ENCODE assay signal across 12 mouse cellular contexts in the genomic region with DNA sequence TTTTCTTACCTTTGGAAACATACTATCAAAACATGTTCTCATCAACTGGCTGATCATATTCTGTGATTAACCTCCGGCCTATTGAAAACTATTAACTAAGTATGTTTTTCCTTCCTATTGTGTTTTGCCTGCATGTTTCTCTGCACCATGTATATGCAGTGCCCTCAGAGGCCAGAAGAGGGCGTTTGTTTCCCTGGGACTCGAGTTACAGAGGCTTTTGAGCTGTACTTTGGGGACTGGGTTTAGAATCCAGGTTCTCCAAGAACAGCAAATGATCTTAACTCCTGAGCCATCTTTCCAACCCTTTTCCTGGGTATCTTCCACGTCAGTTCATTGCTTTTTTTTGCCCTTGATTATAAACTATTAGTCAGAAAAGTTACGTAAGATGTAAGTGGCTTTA. TPM values are rescaled to one million over a fixed set of nuclear protein-coding genes. Genes with fewer than 3 reads are reported as not detected.
A peak's percentile ranks its signal among the peaks of the same experiment; 100 is the strongest.
DNase-seq lines count a peak whose midpoint lies in the region; ATAC-seq and TF ChIP-seq lines count a peak whose summit lies in the region.
"Had no signal": no experiment of that assay in that cellular context is flagged by ENCODE, and none has a peak within 500 bp of the region (broad histone marks: within the 10 kb centered on the region; RNA-seq: fewer than 3 reads in every experiment).

No protein-coding gene starts in this region.

- peak; percentile 1 for DNase-seq in hindbrain, postnatal 0 days (ENCODE audit: low spot score)
- DNase-seq in midbrain, postnatal 0 days (ENCODE audit: low spot score), result no peak
- DNase-seq in ZHBTc4 (ENCODE audit: low read depth, low spot score), result peak; percentile 59
- DNase-seq in stomach, postnatal 0 days (ENCODE audit: low spot score), result no peak
- no peak for DNase-seq in gastrocnemius, postnatal 10 days
- DNase-seq in heart, postnatal 4 days, result no peak

- no peak for TF ChIP-seq EP300 in stomach, postnatal 0 days (optimal IDR thresholded peaks at IDR 0.05)

- no peaks in the 10 kb centered on the region for H3K9me3 ChIP-seq in hindbrain, postnatal 0 days (ENCODE audit: low read length)
- H3K9me3 ChIP-seq in hindbrain, embryonic 16.5 days (ENCODE audit: control insufficient read depth, low read length), result no peaks in the 10 kb centered on the region
- H3K9me3 ChIP-seq in midbrain, postnatal 0 days (ENCODE audit: low read length), result no peaks in the 10 kb centered on the region
- H3K9me3 ChIP-seq in midbrain, embryonic 16.5 days (replicated peaks; ENCODE audit: control insufficient read depth, low read length, poor library complexity, severe bottlenecking), result no peaks in the 10 kb centered on the region
- no peaks in the 10 kb centered on the region for H3K9me3 ChIP-seq in stomach, postnatal 0 days (ENCODE audit: control insufficient read depth, low read length)
- H3K9me3 ChIP-seq: heart, embryonic 10.5 days had no signal

- H3K4me3 ChIP-seq in hindbrain, postnatal 0 days (ENCODE audit: low read length), result no peak overlapping the region
- H3K4me3 ChIP-seq in hindbrain, embryonic 16.5 days (ENCODE audit: low read length), result no peak overlapping the region
- no peak overlapping the region for H3K4me3 ChIP-seq in midbrain, postnatal 0 days (ENCODE audit: low read depth, low read length)
- H3K4me3 ChIP-seq in midbrain, embryonic 16.5 days (ENCODE audit: low read depth, low read length), result no peak overlapping the region
- no peak overlapping the region for H3K4me3 ChIP-seq in stomach, postnatal 0 days (ENCODE audit: low read depth, low read length)
- H3K4me3 ChIP-seq: heart, embryonic 10.5 days had no signal

- no peaks in the 10 kb centered on the region for H3K4me1 ChIP-seq in hindbrain, postnatal 0 days (ENCODE audit: insufficient read depth, low read length)
- no peaks in the 10 kb centered on the region for H3K4me1 ChIP-seq in hindbrain, embryonic 16.5 days (ENCODE audit: control insufficient read depth, insufficient read depth, low read depth, low read length)
- H3K4me1 ChIP-seq in midbrain, postnatal 0 days (ENCODE audit: insufficient read depth, low read length), result no peaks in the 10 kb centered on the region
- no peaks in the 10 kb centered on the region for H3K4me1 ChIP-seq in midbrain, embryonic 16.5 days (ENCODE audit: control insufficient read depth, insufficient read depth, low read length)
- H3K4me1 ChIP-seq in stomach, postnatal 0 days (replicated peaks; ENCODE audit: control insufficient read depth, insufficient read depth), result no peaks in the 10 kb centered on the region
- H3K4me1 ChIP-seq: heart, embryonic 10.5 days had no signal

- H3K9ac ChIP-seq in hindbrain, postnatal 0 days (replicated peaks; ENCODE audit: low read length), result no peak overlapping the region
- no peak overlapping the region for H3K9ac ChIP-seq in hindbrain, embryonic 16.5 days (ENCODE audit: low read depth, low read length)
- no peak overlapping the region for H3K9ac ChIP-seq in midbrain, postnatal 0 days (replicated peaks; ENCODE audit: low read length, poor library complexity, severe bottlenecking)
- no peak overlapping the region for H3K9ac ChIP-seq in midbrain, embryonic 16.5 days (ENCODE audit: low read depth, low read length)
- H3K9ac ChIP-seq in stomach, postnatal 0 days (ENCODE audit: low read length), result no peak overlapping the region
- H3K9ac ChIP-seq: hindbrain, embryonic 14.5 days had no signal

- H3K27ac ChIP-seq in hindbrain, postnatal 0 days, result no peak overlapping the region
- H3K27ac ChIP-seq in hindbrain, embryonic 16.5 days (ENCODE audit: low read depth, low read length), result no peak overlapping the region
- H3K27ac ChIP-seq in midbrain, postnatal 0 days (ENCODE audit: low read depth, low read length), result no peak overlapping the region
- no peak overlapping the region for H3K27ac ChIP-seq in midbrain, embryonic 16.5 days (ENCODE audit: low read length)
- no peak overlapping the region for H3K27ac ChIP-seq in stomach, postnatal 0 days (replicated peaks)
- H3K27ac ChIP-seq: heart, embryonic 10.5 days; hindbrain, embryonic 14.5 days had no signal

- no peak overlapping the region for H3K4me2 ChIP-seq in hindbrain, postnatal 0 days (ENCODE audit: low read depth, low read length)
- no peak overlapping the region for H3K4me2 ChIP-seq in hindbrain, embryonic 16.5 days (ENCODE audit: low read length)
- no peak overlapping the region for H3K4me2 ChIP-seq in midbrain, postnatal 0 days (ENCODE audit: low read depth, low read length, poor library complexity, severe bottlenecking)
- no peak overlapping the region for H3K4me2 ChIP-seq in midbrain, embryonic 16.5 days (ENCODE audit: low read length)
- no peak overlapping the region for H3K4me2 ChIP-seq in stomach, postnatal 0 days (replicated peaks; ENCODE audit: low read depth)
- H3K4me2 ChIP-seq: hindbrain, embryonic 14.5 days had no signal

- no peaks in the 10 kb centered on the region; the same call in 1 of the 2 replicates for H3K36me3 ChIP-seq in hindbrain, postnatal 0 days (ENCODE audit: insufficient read depth, low read length)
- peaks cover 9% of the 10 kb centered on the region for H3K36me3 ChIP-seq in hindbrain, embryonic 16.5 days (ENCODE audit: control insufficient read depth, insufficient read depth, low read length)
- H3K36me3 ChIP-seq in midbrain, postnatal 0 days (ENCODE audit: insufficient read depth, low read length), result peaks cover 10% of the 10 kb centered on the region
- H3K36me3 ChIP-seq in midbrain, embryonic 16.5 days (ENCODE audit: control insufficient read depth, insufficient read depth, low read length), result no peaks in the 10 kb centered on the region
- no peaks in the 10 kb centered on the region for H3K36me3 ChIP-seq in stomach, postnatal 0 days (ENCODE audit: control insufficient read depth, insufficient read depth, low read length)

- no peak for ATAC-seq in hindbrain, postnatal 0 days
- ATAC-seq in hindbrain, embryonic 16.5 days, result no peak
- ATAC-seq in midbrain, postnatal 0 days (ENCODE audit: low FRiP score), result no peak
- ATAC-seq in midbrain, embryonic 16.5 days, result no peak
- no peak for ATAC-seq in stomach, postnatal 0 days (ENCODE audit: low FRiP score, low TSS enrichment)

- H3K27me3 ChIP-seq in hindbrain, postnatal 0 days (ENCODE audit: insufficient read depth, low read length), result no peaks in the 10 kb centered on the region
- H3K27me3 ChIP-seq in hindbrain, embryonic 16.5 days (replicated peaks; ENCODE audit: control insufficient read depth, insufficient read depth, low read length), result no peaks in the 10 kb centered on the region
- no peaks in the 10 kb centered on the region for H3K27me3 ChIP-seq in midbrain, postnatal 0 days (ENCODE audit: insufficient read depth, low read length)
- H3K27me3 ChIP-seq in midbrain, embryonic 16.5 days (ENCODE audit: control insufficient read depth, insufficient read depth, low read depth, low read length), result no peaks in the 10 kb centered on the region
- no peaks in the 10 kb centered on the region for H3K27me3 ChIP-seq in stomach, postnatal 0 days (ENCODE audit: control insufficient read depth, insufficient read depth, low read length)

- 66% methylated on average over 5 of the region's 5 CpGs for WGBS in hindbrain, postnatal 0 days
- WGBS in hindbrain, embryonic 16.5 days, result 68% methylated on average over 5 of the region's 5 CpGs
- 69% methylated on average over 5 of the region's 5 CpGs for WGBS in midbrain, postnatal 0 days
- 63% methylated on average over 5 of the region's 5 CpGs for WGBS in midbrain, embryonic 16.5 days
- 58% methylated on average over 5 of the region's 5 CpGs for WGBS in stomach, postnatal 0 days

- TF ChIP-seq CTCF in hindbrain, postnatal 0 days (IDR thresholded peaks at IDR 0.05; ENCODE audit: low read depth), result peak; percentile 48
- peak; percentile 54 for TF ChIP-seq CTCF in midbrain, postnatal 0 days (IDR thresholded peaks at IDR 0.05)
- peak; percentile 58 for TF ChIP-seq CTCF in stomach, postnatal 0 days (IDR thresholded peaks at IDR 0.05; ENCODE audit: low read depth)

RNA-seq across cellular contexts. Expression of a gene that starts 10.4 kb away (rescaled TPM):
- 246 and 254 TPM in 2 replicates for total RNA-seq in hindbrain, postnatal 0 days (2014; rRNA removed)
- polyA plus RNA-seq in hindbrain, postnatal 0 days (2015; fragmentation: Nextera tagmentation; extraction: Ambion mirVana), result 302 and 312 TPM in 2 replicates
- 297 and 306 TPM in 2 replicates for polyA plus RNA-seq in hindbrain, embryonic 16.5 days (2015; fragmentation: Nextera tagmentation; extraction: Ambion mirVana)
- 201 and 259 TPM in 2 replicates for total RNA-seq in midbrain, postnatal 0 days (2014; rRNA removed)
- polyA plus RNA-seq in midbrain, postnatal 0 days (2015; fragmentation: Nextera tagmentation; extraction: Ambion mirVana), result 253 and 272 TPM in 2 replicates
- polyA plus RNA-seq in midbrain, embryonic 16.5 days (2015; fragmentation: Nextera tagmentation; extraction: Ambion mirVana), result 252 and 278 TPM in 2 replicates
- 143 and 166 TPM in 2 replicates for polyA plus RNA-seq in stomach, postnatal 0 days (2015; fragmentation: Nextera tagmentation; extraction: Ambion mirVana)
- total RNA-seq in gastrocnemius, postnatal 10 days (2021), result 1,000 to 10,000 TPM; 1,018 to 1,356 TPM
- 100 to 1,000 TPM; 670 to 689 TPM for total RNA-seq in heart, postnatal 4 days (2021)

RNA-seq across cellular contexts. Expression of a gene that starts 23.6 kb away (rescaled TPM):
- total RNA-seq in hindbrain, postnatal 0 days (2014; rRNA removed), result 16.3 and 20.9 TPM in 2 replicates
- 24.1 and 24.4 TPM in 2 replicates for polyA plus RNA-seq in hindbrain, postnatal 0 days (2015; fragmentation: Nextera tagmentation; extraction: Ambion mirVana)
- 20.9 and 22.0 TPM in 2 replicates for polyA plus RNA-seq in hindbrain, embryonic 16.5 days (2015; fragmentation: Nextera tagmentation; extraction: Ambion mirVana)
- 17.5 and 23.2 TPM in 2 replicates for total RNA-seq in midbrain, postnatal 0 days (2014; rRNA removed)
- 23.1 and 24.5 TPM in 2 replicates for polyA plus RNA-seq in midbrain, postnatal 0 days (2015; fragmentation: Nextera tagmentation; extraction: Ambion mirVana)
- 19.2 and 20.0 TPM in 2 replicates for polyA plus RNA-seq in midbrain, embryonic 16.5 days (2015; fragmentation: Nextera tagmentation; extraction: Ambion mirVana)
- polyA plus RNA-seq in stomach, postnatal 0 days (2015; fragmentation: Nextera tagmentation; extraction: Ambion mirVana), result 9.5 and 10.2 TPM in 2 replicates
- 1 to 10 TPM; 8.7 to 9.5 TPM for total RNA-seq in gastrocnemius, postnatal 10 days (2021)
- total RNA-seq in heart, postnatal 4 days (2021), result 10 to 100 TPM; 15.1 to 18.3 TPM

RNA-seq across cellular contexts. Expression of a gene that starts 54.3 kb away (rescaled TPM):
- total RNA-seq in hindbrain, postnatal 0 days (2014; rRNA removed), result 0.22 and 0.78 TPM in 2 replicates
- 0.38 and 0.50 TPM in 2 replicates for polyA plus RNA-seq in hindbrain, postnatal 0 days (2015; fragmentation: Nextera tagmentation; extraction: Ambion mirVana)
- 0.21 and 0.51 TPM in 2 replicates for polyA plus RNA-seq in hindbrain, embryonic 16.5 days (2015; fragmentation: Nextera tagmentation; extraction: Ambion mirVana)
- total RNA-seq in midbrain, postnatal 0 days (2014; rRNA removed), result 0.71 and 1.0 TPM in 2 replicates
- 0.33 and 0.35 TPM in 2 replicates for polyA plus RNA-seq in midbrain, postnatal 0 days (2015; fragmentation: Nextera tagmentation; extraction: Ambion mirVana)
- polyA plus RNA-seq in midbrain, embryonic 16.5 days (2015; fragmentation: Nextera tagmentation; extraction: Ambion mirVana), result 0.19 and 0.24 TPM in 2 replicates
- polyA plus RNA-seq in stomach, postnatal 0 days (2015; fragmentation: Nextera tagmentation; extraction: Ambion mirVana), result 0.54 and 0.78 TPM in 2 replicates
- under 1 TPM; 0.70 to 0.82 TPM for total RNA-seq in gastrocnemius, postnatal 10 days (2021)
- total RNA-seq in heart, postnatal 4 days (2021), result under 1 TPM; 0.70 to 0.91 TPM

RNA-seq across cellular contexts. Expression of a gene that starts 57.9 kb away (rescaled TPM):
- total RNA-seq in hindbrain, postnatal 0 days (2014; rRNA removed), result not detected in 2 replicates
- polyA plus RNA-seq in hindbrain, postnatal 0 days (2015; fragmentation: Nextera tagmentation; extraction: Ambion mirVana), result not detected in 2 replicates
- polyA plus RNA-seq in hindbrain, embryonic 16.5 days (2015; fragmentation: Nextera tagmentation; extraction: Ambion mirVana), result not detected in 2 replicates
- total RNA-seq in midbrain, postnatal 0 days (2014; rRNA removed), result not detected in 2 replicates
- not detected in 2 replicates for polyA plus RNA-seq in midbrain, postnatal 0 days (2015; fragmentation: Nextera tagmentation; extraction: Ambion mirVana)
- polyA plus RNA-seq in midbrain, embryonic 16.5 days (2015; fragmentation: Nextera tagmentation; extraction: Ambion mirVana), result not detected in 2 replicates
- not detected in 2 replicates for polyA plus RNA-seq in stomach, postnatal 0 days (2015; fragmentation: Nextera tagmentation; extraction: Ambion mirVana)
- 1 to 10 TPM in 1 of 2 experiments, not detected in 1; 1.4 TPM for total RNA-seq in gastrocnemius, postnatal 10 days (2021)
- total RNA-seq in heart, postnatal 4 days (2021), result not detected
- total RNA-seq: left cerebral cortex, postnatal 36 days had no signal
- polyA plus RNA-seq: heart, embryonic 10.5 days; hindbrain, embryonic 14.5 days; lung, embryonic 16.5 days had no signal

Comparison
In these comparisons a context has a peak if more than half of its experiments do, and no peak if none do; other contexts are left out.
1. DNase-seq: peak in hindbrain, postnatal 0 days (single experiment) and ZHBTc4 (single experiment); none in midbrain, postnatal 0 days (single experiment), stomach, postnatal 0 days (single experiment), gastrocnemius, postnatal 10 days (single experiment) and heart, postnatal 4 days (single experiment).
2. Peak in every context shown above with its lines, with median percentiles within 50 percentile points of each other: CTCF ChIP-seq.